Mouse (Mus musculus) testis, postnatal 14 days (tissue): ENCODE measurements around the gene Tusc2.
"Not testable (repeated sequence)": the region's sequence is repeated elsewhere in the genome, so short reads cannot be mapped to it uniquely, and the experiment has no call there.

ENCODE experiments used
- DNase-seq: peaks from one replicate; pipeline ENCODE4 v3.0.0; 2021; ENCODE audit warnings: low spot score

The Tusc2 gene

DNA sequence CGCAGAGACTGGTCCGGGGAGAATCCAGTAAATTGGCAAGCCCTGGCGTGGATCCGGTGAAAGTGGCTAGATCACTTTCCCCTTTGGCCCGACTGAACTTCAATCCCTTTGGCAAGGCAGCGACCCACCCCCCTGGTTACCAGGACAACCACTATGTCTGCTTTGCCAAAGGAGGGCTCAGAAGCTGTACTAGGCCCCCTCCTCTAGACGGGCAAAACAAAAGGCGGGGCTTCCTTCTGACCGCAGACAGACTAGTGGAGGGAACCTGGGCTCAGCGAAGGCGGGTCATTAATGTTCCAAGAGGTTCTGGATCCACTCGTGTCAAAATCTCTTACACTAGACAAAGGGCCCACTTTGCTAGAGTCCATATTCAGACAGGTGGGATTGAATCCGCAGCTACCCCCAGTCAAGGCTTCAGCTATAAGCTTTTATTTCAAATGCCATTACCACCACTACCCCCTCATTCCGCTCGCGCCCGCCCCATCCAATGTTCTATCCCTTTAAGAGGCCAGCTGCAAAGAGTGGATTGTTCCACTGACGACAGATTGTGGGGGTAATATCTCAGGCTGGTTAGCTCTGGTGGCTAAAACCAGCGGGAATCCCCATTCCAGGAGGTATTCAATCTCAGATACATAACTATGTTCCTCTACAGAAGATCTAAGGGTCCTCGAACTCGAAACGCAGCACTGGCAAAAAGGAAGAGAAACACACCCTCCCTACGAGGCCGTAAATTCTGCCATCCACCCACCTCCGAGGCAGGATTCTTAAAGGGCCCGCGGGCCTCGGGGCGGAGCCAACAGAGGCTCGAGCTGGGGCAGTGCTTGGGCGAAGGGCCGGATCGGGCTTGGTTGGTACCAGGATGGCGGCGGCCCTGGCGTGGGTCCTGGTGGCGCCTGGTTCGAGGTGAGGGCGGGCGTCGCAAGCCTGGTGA lies 5.5 kb downstream of the Tusc2 start:
- DNase-seq = peak; percentile 86

DNA sequence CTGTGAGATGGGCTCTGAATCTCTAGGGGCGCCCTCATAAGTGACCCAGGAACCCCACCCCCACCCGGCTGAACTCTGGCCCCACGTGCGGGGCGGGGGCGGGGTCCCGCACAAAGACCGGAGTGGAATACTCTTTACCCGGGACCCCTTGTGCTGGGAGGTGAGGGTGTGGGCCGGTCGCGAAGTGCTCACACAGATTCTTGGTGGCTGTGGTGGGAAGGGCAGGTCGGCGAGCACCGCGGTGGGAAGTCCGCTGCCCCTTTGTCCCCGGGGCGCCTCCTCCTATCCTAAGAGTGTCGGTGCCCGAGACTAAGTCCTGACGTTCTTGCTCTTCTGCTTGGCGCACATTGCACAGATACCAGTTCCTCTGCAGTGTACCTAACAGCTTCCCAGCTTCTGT lies 6.2 kb downstream of the Tusc2 start:
- DNase-seq = peak; percentile 61

DNA sequence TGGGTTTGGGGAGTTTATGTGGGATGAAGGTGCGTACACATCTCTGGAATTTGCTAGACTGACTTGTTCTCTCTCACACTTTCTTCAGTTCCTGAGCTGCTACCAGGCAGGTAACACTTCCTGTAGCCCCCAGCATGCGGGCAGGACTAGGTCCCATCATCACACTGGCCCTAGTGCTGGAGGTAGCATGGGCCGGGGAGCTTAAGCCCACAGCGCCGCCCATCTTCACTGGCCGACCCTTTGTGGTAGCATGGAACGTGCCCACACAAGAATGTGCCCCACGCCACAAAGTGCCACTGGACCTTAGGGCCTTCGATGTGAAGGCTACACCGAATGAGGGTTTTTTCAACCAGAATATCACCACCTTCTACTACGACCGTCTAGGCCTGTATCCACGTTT lies 7.0 kb downstream of the Tusc2 start:
- DNase-seq = no peak

DNA sequence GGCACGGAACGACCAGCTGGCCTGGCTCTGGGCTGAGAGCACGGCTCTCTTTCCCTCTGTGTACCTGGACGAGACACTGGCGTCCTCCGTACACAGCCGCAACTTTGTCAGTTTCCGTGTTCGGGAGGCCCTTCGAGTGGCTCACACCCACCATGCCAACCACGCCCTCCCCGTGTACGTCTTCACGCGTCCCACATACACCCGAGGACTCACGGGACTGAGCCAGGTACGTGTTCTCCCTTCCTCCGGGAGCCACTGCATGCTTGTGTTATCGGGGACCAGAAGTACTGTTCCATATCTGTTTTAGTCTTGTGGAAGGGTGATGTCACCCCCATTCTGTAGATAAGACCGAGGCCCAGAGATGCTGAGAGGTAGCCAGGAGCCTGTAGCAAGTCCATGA lies 7.8 kb downstream of the Tusc2 start:
- DNase-seq = no peak

GRCm38 (mm10) chr9:107571534-107572326 lies 8.7 kb downstream of the Tusc2 start:
- DNase-seq = no peak

DNA sequence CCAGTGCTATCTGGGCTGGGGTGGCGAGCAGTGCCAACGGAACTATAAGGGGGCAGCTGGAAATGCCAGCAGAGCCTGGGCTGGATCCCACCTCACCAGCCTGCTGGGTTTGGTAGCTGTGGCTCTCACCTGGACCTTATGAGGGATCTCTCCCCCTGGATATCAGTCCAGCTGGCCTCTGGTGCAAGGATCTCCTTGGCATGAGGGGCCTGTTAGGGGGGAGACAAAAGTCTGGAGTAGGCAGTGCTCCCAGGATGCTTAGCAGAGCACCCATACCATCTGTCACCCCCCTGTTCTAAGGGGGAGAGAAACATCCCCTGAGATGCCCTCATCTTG lies 9.2 kb downstream of the Tusc2 start:
- DNase-seq = no peak

DNA sequence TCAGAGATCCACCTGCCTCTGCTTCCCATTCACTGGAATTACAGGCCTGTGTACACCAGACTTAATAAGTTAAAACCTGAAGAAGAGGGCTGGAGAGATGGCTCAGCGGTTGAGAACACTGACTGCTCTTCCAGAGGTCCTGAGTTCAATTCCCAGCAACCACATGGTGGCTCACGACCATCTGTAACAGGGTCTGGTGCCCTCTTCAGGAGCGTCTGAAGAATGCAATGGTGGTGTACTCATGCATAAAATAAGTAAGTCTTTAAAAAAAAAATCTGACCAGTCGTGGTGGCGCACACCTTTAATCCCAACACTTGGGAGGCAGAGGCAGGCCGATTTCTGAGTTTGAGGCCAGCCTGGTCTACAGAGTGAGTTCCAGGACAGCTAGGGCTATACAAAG lies 10.7 kb downstream of the Tusc2 start:
- DNase-seq = not testable (repeated sequence)

GRCm38 (mm10) chr9:107575579-107576356 lies 12.7 kb downstream of the Tusc2 start:
- DNase-seq = no peak

- DNase-seq = peak; percentile 73
Observed at GRCm38 (mm10) chr9:107576357-107577107, 13.5 kb downstream of the Tusc2 start, which contains the start of gene Hyal1. Gene Hyal1 (plus strand): TSS chr9:107576927.

DNA sequence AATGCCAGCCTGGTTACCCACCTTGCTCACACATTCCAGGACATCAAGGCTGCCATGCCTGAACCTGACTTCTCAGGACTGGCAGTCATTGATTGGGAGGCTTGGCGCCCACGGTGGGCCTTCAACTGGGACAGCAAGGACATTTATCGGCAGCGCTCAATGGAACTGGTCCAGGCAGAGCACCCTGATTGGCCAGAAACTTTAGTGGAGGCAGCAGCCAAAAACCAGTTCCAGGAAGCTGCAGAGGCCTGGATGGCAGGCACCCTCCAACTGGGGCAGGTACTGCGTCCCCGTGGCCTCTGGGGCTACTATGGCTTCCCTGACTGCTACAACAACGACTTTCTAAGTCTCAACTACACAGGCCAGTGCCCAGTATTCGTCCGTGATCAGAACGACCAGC lies 14.8 kb downstream of the Tusc2 start:
- DNase-seq = no peak

- no peak for DNase-seq
Observed at GRCm38 (mm10) chr9:107578587-107578986, 15.5 kb downstream of the Tusc2 start, which contains the start of gene Naa80. Gene Naa80 (plus strand): TSS chr9:107578887.

GRCm38 (mm10) chr9:107579023-107579900 lies 16.2 kb downstream of the Tusc2 start:
- no peak for DNase-seq

DNA sequence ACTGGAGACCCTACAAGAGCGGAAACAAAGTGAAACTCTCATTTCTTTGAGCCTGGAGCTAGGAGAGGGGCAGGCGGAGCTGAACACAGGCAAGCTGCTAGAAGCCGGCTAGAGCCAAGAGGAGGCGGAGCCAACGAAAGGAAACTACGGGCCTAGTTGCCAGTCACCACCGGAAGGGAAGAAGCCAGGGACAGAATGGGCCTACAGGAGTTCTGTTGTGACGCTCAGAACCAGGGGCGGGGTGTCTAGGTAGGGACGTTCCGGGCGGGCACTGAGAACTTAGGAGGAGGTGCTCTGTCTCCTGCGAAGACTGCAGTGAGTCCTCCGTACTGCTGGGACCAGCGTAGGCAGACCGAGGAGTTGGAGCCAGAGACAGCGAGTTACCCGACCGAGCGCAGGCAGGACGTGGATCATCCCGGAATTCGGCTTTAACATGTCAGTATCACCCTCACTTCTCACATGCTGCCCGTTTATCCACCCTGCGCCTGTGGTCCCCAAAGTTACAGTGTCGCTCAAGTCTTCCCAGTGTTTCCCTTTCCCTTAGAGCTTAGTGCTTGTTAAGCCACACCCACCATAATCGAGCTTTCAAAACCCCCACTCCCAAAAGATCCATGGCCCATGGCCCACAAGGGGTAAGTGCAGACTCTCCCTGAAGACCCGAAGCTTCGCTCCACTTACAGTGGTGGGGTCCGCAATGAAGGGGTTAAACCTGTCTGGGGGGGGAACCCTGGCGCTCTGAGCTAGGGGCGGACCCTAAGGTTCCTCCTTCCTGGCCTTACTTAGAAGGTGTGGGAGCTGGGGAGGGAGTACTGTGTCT lies 17.7 kb downstream of the Tusc2 start, which contains the start of gene Hyal3:
Gene Hyal3 (plus strand): TSS at position 318 of the 817 bp plus-strand sequence.
- DNase-seq = peak; percentile 87

GRCm38 (mm10) chr9:107581584-107581983 lies 18.5 kb downstream of the Tusc2 start:
- DNase-seq = no peak

- DNase-seq = no peak
Observed at GRCm38 (mm10) chr9:107582509-107583062, 19.5 kb downstream of the Tusc2 start.

DNA sequence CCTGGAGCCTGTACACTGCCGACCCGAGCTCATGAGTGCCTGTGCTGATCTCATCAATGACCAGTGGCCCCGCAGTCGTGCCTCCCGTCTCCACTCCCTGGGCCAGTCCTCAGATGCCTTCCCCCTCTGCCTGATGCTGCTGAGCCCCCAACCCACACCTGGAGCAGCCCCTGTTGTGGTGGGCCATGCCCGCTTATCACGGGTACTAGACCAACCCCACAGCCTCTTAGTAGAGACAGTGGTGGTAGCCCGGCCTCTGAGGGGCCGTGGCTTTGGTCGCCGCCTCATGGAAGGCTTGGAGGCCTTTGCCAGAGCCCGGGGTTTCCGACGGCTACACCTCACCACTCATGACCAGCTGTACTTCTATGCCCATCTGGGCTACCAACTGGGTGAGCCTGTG lies 20.1 kb downstream of the Tusc2 start:
- no peak for DNase-seq

DNA sequence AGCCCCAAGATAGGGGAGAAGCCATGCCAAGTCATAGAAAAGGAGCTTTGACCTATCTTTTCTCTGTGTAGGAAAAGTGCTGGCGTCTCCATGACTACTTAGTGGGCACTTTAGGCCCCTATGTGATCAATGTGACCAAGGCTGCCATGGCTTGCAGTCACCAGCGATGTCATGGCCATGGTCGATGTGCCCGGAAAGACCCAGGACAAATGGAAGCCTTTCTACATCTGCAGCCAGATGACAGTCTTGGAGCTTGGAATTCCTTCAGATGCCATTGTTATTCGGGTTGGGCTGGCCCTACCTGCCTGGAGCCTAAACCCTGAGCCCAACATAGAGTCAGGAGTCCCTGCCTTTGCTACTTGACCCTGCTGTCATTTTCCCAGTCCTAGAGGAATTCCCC lies 23.4 kb downstream of the Tusc2 start:
- DNase-seq = no peak

GRCm38 (mm10) chr9:107586974-107587832 lies 24.1 kb downstream of the Tusc2 start, which contains the start of gene Ifrd2:
Gene Ifrd2 (plus strand): TSS chr9:107587642.
- DNase-seq = peak; percentile 97
